Mouse (Mus musculus) 3T3-L1 (cell line): Measurements from ENCODE around the gene Syt5.

ENCODE experiments used
- DNase-seq: peaks from one replicate; pipeline ENCODE4 v3.0.0-alpha.2; 2015; ENCODE audit warnings: low read depth, low spot score

The Syt5 gene

GRCm38 (mm10) chr7:4523205-4524130, 23.9 kb downstream of the Syt5 start:
- DNase-seq: no peak

- no peak for DNase-seq
These were observed 25.0 kb downstream of the Syt5 start for GRCm38 (mm10) chr7:4522292-4522691.

GRCm38 (mm10) chr7:4521231-4522003, 25.9 kb downstream of the Syt5 start:
- DNase-seq: no peak

- DNase-seq: no peak
These were observed 28.9 kb downstream of the Syt5 start for GRCm38 (mm10) chr7:4518487-4518886.

- DNase-seq: no peak
These were observed 30.9 kb downstream of the Syt5 start, which contains the start of gene Tnnt1 for GRCm38 (mm10) chr7:4516332-4517050. TSS of gene Tnnt1 (minus strand) at chr7:4516382.

GRCm38 (mm10) chr7:4515853-4516252, 31.5 kb downstream of the Syt5 start:
- DNase-seq: no peak

GRCm38 (mm10) chr7:4513829-4514712, 33.3 kb downstream of the Syt5 start:
- no peak for DNase-seq

- DNase-seq: peak; percentile 55
These were observed 34.1 kb downstream of the Syt5 start for GRCm38 (mm10) chr7:4513236-4513635.

GRCm38 (mm10) chr7:4511489-4512224, 35.7 kb downstream of the Syt5 start:
- no peak for DNase-seq

GRCm38 (mm10) chr7:4509863-4510608, 37.3 kb downstream of the Syt5 start:
- peak; percentile 46 for DNase-seq

- no peak for DNase-seq
These were observed 38.6 kb downstream of the Syt5 start for GRCm38 (mm10) chr7:4508739-4509116.

GRCm38 (mm10) chr7:4508062-4508738, 39.1 kb downstream of the Syt5 start:
- no peak for DNase-seq

- DNase-seq: no peak
These were observed 40.1 kb downstream of the Syt5 start for GRCm38 (mm10) chr7:4507220-4507619.

GRCm38 (mm10) chr7:4504646-4505435, 42.5 kb downstream of the Syt5 start:
- no peak for DNase-seq

- no peak for DNase-seq
These were observed 43.5 kb downstream of the Syt5 start for GRCm38 (mm10) chr7:4503858-4504257.

- no peak for DNase-seq
These were observed 44.2 kb downstream of the Syt5 start for GRCm38 (mm10) chr7:4503100-4503499.

GRCm38 (mm10) chr7:4502421-4503090, 44.8 kb downstream of the Syt5 start:
- peak; percentile 80 for DNase-seq
